Mouse (Mus musculus) spleen, adult 2 months (tissue): ENCODE measurements around the gene Impdh2.

ENCODE experiments used
- CTCF ChIP-seq: fragments of 200-500 bp; IDR thresholded peaks from 2 replicates; pipeline ENCODE4 v1.5.1; 2011; ENCODE audit warnings: mild to moderate bottlenecking, inconsistent platforms; ENCODE audit not compliant: insufficient read depth, insufficient read length, insufficient replicate concordance; ENCODE audit errors: extremely low read depth
- POLR2A ChIP-seq: fragments of 200-500 bp; IDR thresholded peaks from 2 replicates; pipeline ENCODE4 v1.6.1; 2011; ENCODE audit warnings: low read depth, low read length, inconsistent platforms

GRCm38 (mm10) chr9:108530954-108531353, 29.1 kb upstream of the Impdh2 start:
- no peak for TF ChIP-seq POLR2A
- no peak for TF ChIP-seq CTCF
